Mouse (Mus musculus) frontal cortex, postnatal 25 days (tissue): ENCODE measurements at regions not wholly inside any gene's neighbourhood (a gene's known extent, or its start where the extent isn't known, plus 50 kb on each side); places are given as distances from the start of the nearest gene placed in this dataset.
A peak's percentile ranks its signal among the peaks of the same experiment; 100 is the strongest.

ENCODE experiments used
- DNase-seq, 2 experiments: peaks; one replicate each; pipeline ENCODE4 v3.0.0; 2022; ENCODE audit warnings: low spot score in 2 of 2

- no peak for DNase-seq
Observed at GRCm38 (mm10) chr7:111337053-111337452, 254.2 kb upstream of the Eif4g2 start.

GRCm38 (mm10) chr7:111322901-111323300, 240.1 kb upstream of the Eif4g2 start:
- peak in 1 of 2 experiments; percentile 26 for DNase-seq

DNA sequence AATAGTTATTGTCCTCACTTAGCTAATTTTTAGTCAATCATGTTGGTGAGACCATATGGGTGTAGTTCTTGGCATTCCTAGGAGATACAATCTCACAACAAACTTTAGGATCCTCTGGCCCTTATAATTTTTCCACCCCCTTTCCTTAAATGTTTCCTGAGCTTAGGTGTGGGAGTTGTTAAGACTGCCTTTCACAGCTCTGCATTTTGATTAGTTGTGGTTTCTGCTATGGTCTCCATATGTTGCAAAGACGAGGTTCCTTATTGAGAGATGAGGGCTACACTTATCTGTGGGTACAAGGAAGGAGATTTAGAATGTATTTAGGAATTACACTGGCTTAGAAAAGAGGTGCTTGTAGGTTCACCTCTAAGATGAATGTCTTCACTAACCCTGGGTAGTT, 237.1 kb upstream of the Eif4g2 start:
- no peak for DNase-seq

- DNase-seq, result no peak
Observed at GRCm38 (mm10) chr7:111316479-111316990, 233.7 kb upstream of the Eif4g2 start.

GRCm38 (mm10) chr7:111313921-111314320, 231.1 kb upstream of the Eif4g2 start:
- DNase-seq, result no peak

GRCm38 (mm10) chr7:111305196-111305595, 222.4 kb upstream of the Eif4g2 start:
- DNase-seq, result no peak

DNA sequence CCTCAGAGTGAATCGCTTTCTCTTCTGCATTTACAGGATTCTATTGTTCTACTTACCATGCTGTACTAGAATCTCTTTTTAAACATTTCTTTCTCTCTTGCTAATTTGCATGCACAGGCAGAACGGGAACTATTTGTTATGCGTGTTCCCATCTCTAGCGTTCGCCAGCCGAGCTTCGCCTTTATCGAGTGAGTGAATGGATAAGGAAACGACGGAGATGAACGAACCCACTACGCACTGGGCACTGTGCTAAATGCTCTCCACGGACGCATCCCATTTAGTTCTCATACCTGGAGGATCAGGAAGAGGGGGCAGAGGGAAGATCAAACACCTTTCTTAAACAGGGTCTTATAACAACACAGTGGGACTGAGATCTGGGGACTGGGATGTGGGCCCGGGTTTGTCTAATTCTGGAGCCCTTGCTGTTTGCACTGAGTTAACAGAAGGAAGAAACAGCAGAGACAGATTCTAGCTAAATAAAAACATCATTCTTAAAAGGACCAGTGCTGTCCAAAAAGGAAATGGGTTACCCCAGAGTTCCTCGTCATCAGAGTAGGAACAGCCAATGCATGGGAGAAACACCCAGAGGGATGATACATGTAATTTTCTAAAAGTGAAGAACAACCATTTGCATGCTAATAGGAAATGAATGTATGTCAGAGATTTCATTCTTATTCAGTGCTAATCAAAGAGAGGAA, 219.1 kb upstream of the Eif4g2 start:
- peak in 1 of 2 experiments; percentile 9 for DNase-seq

DNA sequence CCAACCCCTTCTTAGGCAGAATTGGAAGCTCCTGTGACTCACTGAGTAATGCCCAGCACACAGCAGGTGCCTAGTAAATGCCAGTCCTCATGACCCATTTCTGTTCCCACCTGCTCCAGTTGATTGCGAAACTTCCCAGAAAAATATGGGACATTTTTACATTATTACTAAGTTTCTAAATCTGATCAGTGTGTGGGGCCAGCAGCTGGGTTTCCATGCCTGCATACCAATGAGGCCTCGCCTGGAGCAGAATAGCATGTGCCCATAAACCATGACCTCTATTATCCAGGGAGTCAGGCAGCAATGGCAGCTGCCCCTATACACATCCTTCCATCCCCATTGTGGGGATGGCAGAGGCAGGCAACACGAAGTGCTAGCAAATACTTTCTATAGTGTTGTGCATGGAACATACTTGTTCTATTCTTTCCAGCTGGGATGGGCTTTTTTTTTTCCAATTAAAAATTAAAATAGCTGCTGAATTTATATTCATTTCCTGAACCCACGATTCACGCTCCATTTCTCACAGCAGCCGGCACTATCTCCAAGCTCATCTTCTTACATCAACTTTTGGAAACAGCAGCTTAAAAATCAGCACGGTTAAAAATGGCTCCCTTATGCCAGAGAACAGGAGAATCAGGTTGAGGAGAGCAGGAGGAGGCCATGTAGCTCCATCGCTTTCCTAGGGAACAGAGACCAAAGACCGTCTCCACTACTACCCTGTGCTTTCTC, 214.5 kb upstream of the Eif4g2 start:
- peak in 1 of 2 experiments; percentile 14 for DNase-seq

DNA sequence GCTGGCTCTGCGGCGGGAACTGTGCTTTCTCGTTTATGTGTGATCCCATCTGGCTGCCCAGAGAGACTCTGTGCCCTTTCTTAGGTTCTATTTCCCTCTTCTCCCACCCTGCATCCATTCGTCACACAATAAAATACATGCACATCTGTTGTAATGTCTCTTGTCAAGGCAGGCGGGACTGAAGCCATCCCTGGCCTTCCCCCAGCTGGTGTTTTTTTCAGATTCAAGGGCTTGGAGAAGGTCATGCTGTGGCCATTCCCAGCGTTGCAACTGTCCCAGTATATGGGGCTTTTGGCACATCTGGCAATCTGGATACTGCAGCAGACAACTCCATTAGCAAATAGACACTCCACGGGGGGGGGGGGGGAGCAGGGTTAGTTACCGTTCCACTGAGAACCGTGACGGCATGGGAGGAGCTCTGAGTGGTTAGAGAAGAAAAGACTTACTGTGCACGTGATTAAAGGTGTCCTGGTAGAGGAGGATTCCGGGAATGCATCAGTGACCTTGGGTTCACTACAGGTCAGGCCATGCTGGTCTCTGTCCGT, 200.7 kb upstream of the Eif4g2 start:
- no peak for DNase-seq

- DNase-seq, result no peak
Observed at GRCm38 (mm10) chr7:111282314-111282713, 199.5 kb upstream of the Eif4g2 start.

GRCm38 (mm10) chr7:111277703-111278102, 194.9 kb upstream of the Eif4g2 start:
- DNase-seq, result no peak

GRCm38 (mm10) chr7:111273839-111274238, 191.0 kb upstream of the Eif4g2 start:
- no peak for DNase-seq

GRCm38 (mm10) chr7:111270874-111271273, 188.0 kb upstream of the Eif4g2 start:
- no peak for DNase-seq

GRCm38 (mm10) chr7:111268197-111268596, 185.4 kb upstream of the Eif4g2 start:
- DNase-seq, result no peak

GRCm38 (mm10) chr7:111263302-111263701, 180.5 kb upstream of the Eif4g2 start:
- no peak for DNase-seq

GRCm38 (mm10) chr7:111259630-111260574, 177.1 kb upstream of the Eif4g2 start:
- DNase-seq, result no peak

DNA sequence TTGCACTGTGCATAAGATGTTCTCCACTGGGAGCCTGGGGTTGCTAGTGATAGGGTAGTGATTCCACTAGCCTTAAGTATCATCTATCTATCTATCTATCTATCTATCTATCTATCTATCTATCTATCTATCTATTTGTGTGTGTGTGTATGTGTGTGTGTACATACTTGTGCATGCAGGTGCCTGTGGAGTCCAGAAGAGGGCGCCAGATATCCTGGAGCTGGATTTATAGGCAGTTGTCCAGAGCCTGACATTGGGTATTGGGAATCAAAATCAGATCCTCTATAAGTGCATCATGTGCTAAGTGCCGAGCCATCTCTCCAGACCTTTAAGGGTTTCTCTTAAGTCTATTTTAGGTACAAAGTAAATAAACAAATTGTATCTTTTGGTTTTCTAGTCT, 175.0 kb upstream of the Eif4g2 start:
- no peak for DNase-seq

DNA sequence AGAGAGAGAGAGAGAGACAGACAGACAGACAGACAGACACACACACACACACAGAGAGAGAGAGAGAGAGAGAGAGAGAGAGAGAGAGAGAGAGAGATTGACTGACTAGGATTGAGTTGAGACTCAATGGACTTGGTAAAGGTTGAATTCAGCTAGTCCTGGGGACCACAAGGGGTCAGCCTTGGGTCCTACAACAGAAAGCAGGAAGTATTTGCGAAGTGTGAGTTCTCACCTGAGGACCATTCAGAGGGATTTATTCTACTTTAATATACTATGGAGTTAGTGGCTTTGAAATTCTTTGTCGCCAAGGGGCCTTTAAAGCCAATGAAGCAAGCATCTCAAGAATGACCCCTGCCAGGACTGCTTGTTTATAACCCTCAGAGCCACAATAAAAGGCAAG, 173.4 kb upstream of the Eif4g2 start:
- DNase-seq, result no peak

GRCm38 (mm10) chr7:111249606-111250005, 166.8 kb upstream of the Eif4g2 start:
- peak; percentile 74 to 78 for DNase-seq

DNA sequence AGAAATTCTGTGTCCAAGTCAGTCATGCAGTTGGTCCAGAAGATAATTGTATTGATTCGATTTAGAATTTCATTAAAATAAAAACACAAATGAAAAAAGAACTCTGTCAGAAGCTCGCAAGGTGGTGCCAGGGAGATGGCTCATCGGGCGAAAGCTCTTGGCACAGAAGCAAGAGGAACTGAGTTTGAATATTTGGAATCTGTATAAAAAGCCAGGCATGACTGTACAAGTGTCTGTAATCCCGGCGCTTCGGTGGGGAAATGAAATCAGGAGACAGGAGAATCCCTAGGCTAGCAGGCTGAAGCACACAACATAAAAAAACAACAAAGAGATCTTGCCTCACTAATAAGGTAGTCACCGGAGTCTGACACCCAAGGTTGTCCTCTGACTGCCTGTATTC, 162.7 kb upstream of the Eif4g2 start:
- DNase-seq, result no peak

DNA sequence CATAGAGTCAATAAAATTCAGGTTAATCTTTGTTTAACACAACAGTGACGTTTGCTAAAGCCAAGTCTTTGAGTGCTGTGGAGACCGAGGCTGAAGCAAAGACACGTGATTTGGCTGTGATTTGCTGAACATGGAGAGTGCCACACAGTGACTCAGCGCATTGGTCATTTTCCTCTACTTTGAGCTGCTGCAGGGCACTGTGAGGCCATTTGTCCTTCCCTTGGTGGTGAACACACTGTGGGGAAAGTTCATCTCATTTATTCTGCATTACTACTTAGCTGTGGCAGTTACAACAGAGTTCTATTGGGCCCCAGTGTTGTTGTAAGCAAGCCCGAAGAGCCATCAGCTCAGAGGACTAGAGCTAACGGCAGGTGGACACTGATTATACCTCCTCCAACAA, 162.2 kb upstream of the Eif4g2 start:
- DNase-seq, result no peak

DNA sequence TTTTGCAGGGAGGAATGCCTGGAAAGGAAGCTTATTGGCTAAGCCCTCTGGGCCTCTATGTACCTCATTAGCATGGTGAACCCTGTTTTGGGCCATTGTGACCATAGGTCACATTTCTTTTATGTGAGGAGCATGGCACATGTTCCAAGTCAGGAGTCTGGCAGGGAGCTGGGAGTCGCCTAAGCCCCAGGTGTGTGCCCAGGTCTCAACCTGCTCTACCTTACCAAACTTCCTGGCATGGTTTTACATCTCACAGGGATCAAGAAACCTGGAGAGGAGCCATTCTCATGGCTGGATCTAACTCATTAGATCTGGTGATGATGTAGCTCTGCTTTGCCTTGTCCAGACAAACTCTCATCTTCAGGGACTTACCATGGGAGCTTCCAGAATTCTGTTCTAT, 161.0 kb upstream of the Eif4g2 start:
- no peak for DNase-seq
